Mouse (Mus musculus) midbrain, embryonic 16.5 days (tissue): ENCODE measurements around the gene Usp36. TPM values are rescaled to one million over a fixed set of nuclear protein-coding genes. Genes with fewer than 3 reads are reported as not detected.

Source experiments
- ATAC-seq: fragments of 200-750 bp; cut with Nextera tagmentation; 2 replicates; pipeline ENCODE4 v1.8.0; 2017; ENCODE audit warnings: moderate TSS enrichment
- H3K27ac ChIP-seq: fragments of 300-500 bp; sonication (generic); 2 replicates; pipeline ENCODE4 v1.5.1; 2014; ENCODE audit warnings: mild to moderate bottlenecking, low read length, mixed read lengths
- H3K27me3 ChIP-seq: fragments of 300-500 bp; sonication (generic); 2 replicates; pipeline ENCODE4 v1.6.1; 2014; ENCODE audit warnings: low read depth, low read length, mixed read lengths; ENCODE audit not compliant: control insufficient read depth, insufficient read depth
- H3K36me3 ChIP-seq: fragments of 300-500 bp; sonication (generic); 2 replicates; pipeline ENCODE4 v1.6.1; 2014; ENCODE audit warnings: mild to moderate bottlenecking, low read length, moderate library complexity, mixed read lengths; ENCODE audit not compliant: control insufficient read depth, insufficient read depth
- H3K4me1 ChIP-seq: fragments of 300-500 bp; sonication (generic); 2 replicates; pipeline ENCODE4 v1.6.1; 2014; ENCODE audit warnings: mild to moderate bottlenecking, low read length, mixed read lengths; ENCODE audit not compliant: control insufficient read depth, insufficient read depth
- H3K4me2 ChIP-seq: fragments of 300-500 bp; sonication (generic); 2 replicates; pipeline ENCODE4 v1.6.1; 2014; ENCODE audit warnings: mild to moderate bottlenecking, low read length, mixed read lengths
- H3K4me3 ChIP-seq: fragments of 300-500 bp; sonication (generic); 2 replicates; pipeline ENCODE4 v1.5.1; 2014; ENCODE audit warnings: low read depth, mild to moderate bottlenecking, low read length, moderate library complexity, mixed read lengths
- H3K9ac ChIP-seq: fragments of 300-500 bp; sonication (generic); 2 replicates; pipeline ENCODE4 v1.6.1; 2014; ENCODE audit warnings: low read depth, low read length, mixed read lengths
- H3K9me3 ChIP-seq: fragments of 300-500 bp; sonication (generic); replicated peaks from 2 replicates; pipeline ENCODE4 v1.6.1; 2014; ENCODE audit warnings: mild to moderate bottlenecking, low read length, mixed read lengths; ENCODE audit not compliant: control insufficient read depth, poor library complexity, severe bottlenecking
- WGBS: fragments of 180-500 bp; shearing (Covaris S2); extraction: QIAGEN DNeasy Blood & Tissue Kit; methylation state at CpG from one replicate; pipeline ENCODE4 v1.1.7; 2014; 5-methylcytosine and 5-hydroxymethylcytosine counted together
- polyA plus RNA-seq: library from polyadenylated mRNA; unstranded; fragments of >200 nt; fragmentation: Nextera tagmentation; extraction: Ambion mirVana; gene quantifications from 2 replicates; pipeline ENCODE4 v1.2.1, GENCODE M21; 2015

Gene Usp36
- polyA plus RNA-seq, 1 experiment from 2014 or later: 17.7 TPM

DNA sequence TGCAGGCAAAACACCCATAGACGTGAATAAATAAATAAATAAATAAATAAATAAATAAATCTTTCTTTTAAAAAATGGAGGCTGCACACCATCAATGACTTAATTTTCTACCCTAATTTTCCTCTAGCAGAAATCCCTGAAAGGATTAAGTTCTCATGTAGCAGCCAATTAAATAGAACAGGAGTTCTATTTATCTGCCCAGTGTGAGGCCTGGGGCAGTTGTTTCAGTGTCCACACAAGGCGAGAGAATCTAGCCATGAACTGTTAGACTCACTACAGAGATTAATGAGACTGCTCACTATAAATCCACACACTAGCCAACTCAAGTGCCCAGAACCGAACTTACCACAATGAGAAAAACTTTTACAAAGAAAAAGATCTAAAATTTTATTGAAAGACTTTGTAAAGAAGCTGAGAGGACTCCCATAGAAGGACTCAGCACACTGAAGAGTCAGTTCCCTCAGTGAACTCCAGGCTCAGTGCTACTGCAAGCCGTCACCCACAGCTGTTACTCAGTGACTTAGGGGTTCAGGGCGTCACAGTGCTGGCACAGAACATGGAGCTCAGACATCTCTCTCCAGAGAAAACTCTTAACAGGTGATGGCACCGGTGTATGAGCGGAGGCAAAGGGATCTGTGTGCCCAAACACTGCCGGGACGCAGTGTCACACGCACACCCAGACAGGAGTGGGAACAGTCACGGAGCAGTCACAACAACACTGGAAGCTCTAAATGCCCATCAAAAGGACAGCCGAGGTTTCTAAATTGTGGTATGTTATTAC is 64.8 kb downstream of the Usp36 start:
- Histone ChIP-seq H3K27me3 (no peaks in the 10 kb centered on the region), H3K27ac (no peak overlapping the region), H3K36me3 (no peaks in the 10 kb centered on the region), H3K4me2 (no peak overlapping the region), H3K9ac (no peak overlapping the region), H3K9me3 (no peaks in the 10 kb centered on the region), H3K4me1 (no peaks in the 10 kb centered on the region), H3K4me3 (no peak overlapping the region)
- WGBS: 70% methylated on average over 12 of the region's 12 CpGs
- ATAC-seq: no peak

DNA sequence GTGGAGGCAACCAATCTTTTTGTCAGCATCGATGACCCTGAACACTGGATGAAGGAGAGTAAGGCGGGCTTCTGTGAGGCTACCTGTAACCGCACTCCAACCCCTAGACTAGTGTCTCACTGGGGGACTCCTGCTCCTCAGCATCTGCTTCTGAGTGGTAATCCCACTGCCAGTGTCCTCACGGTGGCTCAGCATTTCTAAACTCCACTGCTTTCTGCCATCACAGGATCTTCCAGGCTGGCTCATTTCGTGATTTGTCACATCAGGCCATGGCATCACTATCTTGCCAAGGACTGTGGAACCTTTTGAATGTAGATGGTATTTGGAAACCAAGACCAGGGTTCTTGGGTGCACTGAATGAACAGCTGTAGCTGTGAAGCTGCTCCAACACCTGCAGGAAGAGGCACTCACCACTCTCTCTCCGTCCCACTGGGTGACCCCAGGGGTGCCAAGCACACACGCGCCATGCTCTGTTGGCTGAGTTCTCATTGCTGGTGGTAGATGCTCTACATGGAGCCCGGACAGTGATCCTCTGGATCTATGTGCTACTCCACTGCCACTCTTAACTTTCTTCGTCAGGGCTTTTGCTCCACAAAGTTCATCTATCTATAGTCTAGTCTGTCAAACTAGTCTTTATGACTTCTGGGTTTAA is 66.5 kb downstream of the Usp36 start:
- WGBS: 88% methylated on average over 10 of the region's 10 CpGs
- H3K27ac ChIP-seq: no peak overlapping the region
- H3K36me3 ChIP-seq: no peaks in the 10 kb centered on the region
- no peaks in the 10 kb centered on the region for H3K4me1 ChIP-seq
- H3K27me3 ChIP-seq: no peaks in the 10 kb centered on the region
- H3K9ac ChIP-seq: no peak overlapping the region
- no peak overlapping the region for H3K4me2 ChIP-seq
- H3K9me3 ChIP-seq: no peaks in the 10 kb centered on the region
- ATAC-seq: no peak
- H3K4me3 ChIP-seq: no peak overlapping the region

DNA sequence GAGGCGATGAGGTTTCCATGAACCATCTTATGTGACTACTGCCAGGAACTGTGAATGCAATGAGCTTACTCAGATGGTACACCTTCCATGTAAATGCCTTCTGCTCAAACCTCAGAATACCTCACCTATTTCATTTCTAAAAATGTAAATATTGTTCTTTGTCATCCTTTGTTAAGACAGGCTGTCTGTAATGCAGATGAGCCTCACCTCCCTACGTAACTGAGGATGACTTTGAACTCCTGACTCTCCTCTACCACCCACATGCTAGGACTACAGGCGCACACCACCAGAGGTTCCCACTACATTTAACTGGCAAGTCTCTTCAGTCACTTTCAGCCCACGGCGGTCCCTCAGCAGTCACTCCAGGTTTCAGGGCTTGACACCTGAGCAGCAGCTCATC is 67.1 kb downstream of the Usp36 start:
- no peak overlapping the region for H3K9ac ChIP-seq
- H3K27me3 ChIP-seq: no peaks in the 10 kb centered on the region
- no peak overlapping the region for H3K27ac ChIP-seq
- no peak for ATAC-seq
- H3K4me2 ChIP-seq: no peak overlapping the region
- no peaks in the 10 kb centered on the region for H3K4me1 ChIP-seq
- 89% methylated on average over 5 of the region's 5 CpGs for WGBS
- H3K4me3 ChIP-seq: no peak overlapping the region
- no peaks in the 10 kb centered on the region for H3K36me3 ChIP-seq
- H3K9me3 ChIP-seq: no peaks in the 10 kb centered on the region

DNA sequence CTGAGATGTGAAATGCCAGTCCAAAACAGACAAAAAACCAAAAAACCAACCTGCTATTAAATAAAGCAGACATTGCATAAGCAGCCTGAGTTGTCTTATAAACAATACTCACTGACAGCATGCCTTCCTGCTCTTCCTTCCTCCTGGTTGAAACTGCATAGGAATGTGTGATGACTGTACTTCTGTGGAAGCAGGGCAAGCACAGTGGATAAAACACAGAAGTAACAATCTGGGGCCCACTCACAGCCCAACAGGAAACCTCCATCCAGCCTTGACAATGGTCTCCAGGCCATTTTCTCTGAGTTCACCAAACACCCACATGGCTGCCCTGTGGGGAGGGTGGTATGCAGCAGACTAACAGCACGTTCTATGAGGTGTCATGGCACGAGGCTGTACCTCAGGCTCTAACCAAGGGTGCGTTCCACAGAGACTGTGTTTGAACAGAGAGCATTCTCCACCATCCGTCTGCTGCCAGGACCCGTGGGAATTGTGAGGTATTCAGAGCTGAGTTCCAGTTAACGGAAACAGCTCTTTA is 67.6 kb downstream of the Usp36 start:
- H3K36me3 ChIP-seq: no peaks in the 10 kb centered on the region
- 57% methylated on average over 6 of the region's 6 CpGs for WGBS
- ATAC-seq: no peak

DNA sequence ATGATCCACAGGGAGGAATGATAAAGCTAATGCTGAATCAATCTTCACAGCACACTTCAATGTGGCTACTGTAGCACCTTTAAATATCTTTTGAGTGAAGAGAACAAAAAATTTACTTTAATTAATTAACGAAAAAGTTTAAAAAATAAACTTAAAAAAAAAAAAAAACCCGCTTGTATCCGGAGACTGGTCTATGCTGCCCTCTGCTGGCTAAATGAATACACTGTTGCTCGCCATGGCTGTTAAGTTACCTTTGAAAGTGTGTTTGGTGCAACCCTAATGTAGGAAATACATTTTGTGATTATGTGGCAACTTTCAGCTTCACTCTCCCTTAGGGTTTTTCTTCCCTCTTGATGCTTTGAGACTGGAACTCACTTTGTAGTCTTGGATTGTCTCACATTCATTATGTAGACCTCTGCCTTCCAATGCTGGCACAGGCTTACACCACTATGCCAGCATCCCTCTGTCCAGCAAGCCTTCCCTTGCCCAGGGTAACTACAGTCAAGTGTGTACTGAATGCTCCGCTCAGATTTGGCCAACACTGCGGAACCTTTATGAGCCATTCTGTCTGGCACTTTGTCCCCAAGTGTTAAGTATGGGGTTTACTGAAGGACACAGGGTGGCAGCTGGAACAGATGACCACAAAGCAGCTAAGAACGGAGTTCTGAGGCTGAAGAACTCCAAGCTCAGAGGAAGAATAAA is 69.3 kb downstream of the Usp36 start:
- H3K27ac ChIP-seq: no peak overlapping the region
- H3K4me1 ChIP-seq: no peaks in the 10 kb centered on the region
- no peak overlapping the region for H3K4me2 ChIP-seq
- H3K4me3 ChIP-seq: no peak overlapping the region
- 22% methylated on average over 7 of the region's 7 CpGs for WGBS
- no peaks in the 10 kb centered on the region for H3K36me3 ChIP-seq
- ATAC-seq: no peak
- no peak overlapping the region for H3K9ac ChIP-seq
- H3K27me3 ChIP-seq: no peaks in the 10 kb centered on the region
- H3K9me3 ChIP-seq: no peaks in the 10 kb centered on the region

More for the DNA sequence above, 67.6 kb downstream of the Usp36 start:
- H3K27me3 ChIP-seq: no peaks in the 10 kb centered on the region
- no peaks in the 10 kb centered on the region for H3K9me3 ChIP-seq
- H3K27ac ChIP-seq: no peak overlapping the region
- no peak overlapping the region for H3K4me2 ChIP-seq
- H3K9ac ChIP-seq: no peak overlapping the region
- H3K4me3 ChIP-seq: no peak overlapping the region
- H3K4me1 ChIP-seq: no peaks in the 10 kb centered on the region

DNA sequence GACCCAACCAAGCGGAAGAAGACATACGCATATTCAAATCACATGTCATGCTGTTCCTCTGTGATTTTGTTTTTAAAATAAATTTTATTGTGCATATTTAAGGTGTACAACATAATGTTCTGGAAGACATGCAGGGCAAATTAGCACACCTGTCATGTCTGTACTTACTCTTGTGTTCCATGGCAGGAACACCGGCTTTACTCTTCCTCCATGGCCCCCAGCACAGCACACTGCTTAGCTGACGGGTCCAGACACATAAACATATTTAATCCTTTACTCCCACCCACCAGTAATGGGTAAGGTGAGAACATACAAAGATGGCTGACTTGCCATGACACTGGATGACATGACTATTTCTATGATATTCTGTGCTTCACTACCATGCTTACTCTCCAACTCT is 71.0 kb downstream of the Usp36 start:
- 85% methylated on average over 4 of the region's 4 CpGs for WGBS
- no peak overlapping the region for H3K4me3 ChIP-seq

DNA sequence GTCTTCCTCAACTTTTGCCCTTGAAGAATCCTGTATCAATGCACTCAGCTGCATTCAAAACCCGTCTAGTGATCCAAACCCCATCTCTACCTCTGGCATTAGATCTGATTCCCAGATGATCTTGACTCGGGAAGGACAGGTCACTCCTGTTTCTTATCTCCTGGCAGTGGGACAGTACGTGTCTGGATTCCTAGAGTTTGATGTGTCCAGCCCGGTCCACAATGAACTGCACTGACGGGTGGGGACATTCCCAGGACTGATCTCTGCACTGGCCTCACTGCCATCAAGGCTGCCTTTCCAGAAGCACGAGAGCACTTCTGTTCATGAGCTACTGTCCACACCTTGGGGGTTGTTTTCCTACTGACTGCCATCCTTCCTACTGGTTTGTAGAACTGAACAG is 73.6 kb downstream of the Usp36 start:
- 92% methylated on average over 6 of the region's 6 CpGs for WGBS
- Histone ChIP-seq H3K4me3 (no peak overlapping the region), H3K36me3 (no peaks in the 10 kb centered on the region), H3K9me3 (no peaks in the 10 kb centered on the region), H3K27me3 (no peaks in the 10 kb centered on the region), H3K9ac (no peak overlapping the region), H3K4me2 (no peak overlapping the region), H3K27ac (no peak overlapping the region), H3K4me1 (peaks cover 10% of the 10 kb centered on the region)
- no peak for ATAC-seq

More for the DNA sequence above, 71.0 kb downstream of the Usp36 start:
- H3K4me1 ChIP-seq: no peaks in the 10 kb centered on the region
- H3K27ac ChIP-seq: no peak overlapping the region
- no peak overlapping the region for H3K9ac ChIP-seq
- no peaks in the 10 kb centered on the region for H3K9me3 ChIP-seq
- no peak for ATAC-seq
- no peaks in the 10 kb centered on the region for H3K27me3 ChIP-seq
- no peak overlapping the region for H3K4me2 ChIP-seq
- H3K36me3 ChIP-seq: no peaks in the 10 kb centered on the region

DNA sequence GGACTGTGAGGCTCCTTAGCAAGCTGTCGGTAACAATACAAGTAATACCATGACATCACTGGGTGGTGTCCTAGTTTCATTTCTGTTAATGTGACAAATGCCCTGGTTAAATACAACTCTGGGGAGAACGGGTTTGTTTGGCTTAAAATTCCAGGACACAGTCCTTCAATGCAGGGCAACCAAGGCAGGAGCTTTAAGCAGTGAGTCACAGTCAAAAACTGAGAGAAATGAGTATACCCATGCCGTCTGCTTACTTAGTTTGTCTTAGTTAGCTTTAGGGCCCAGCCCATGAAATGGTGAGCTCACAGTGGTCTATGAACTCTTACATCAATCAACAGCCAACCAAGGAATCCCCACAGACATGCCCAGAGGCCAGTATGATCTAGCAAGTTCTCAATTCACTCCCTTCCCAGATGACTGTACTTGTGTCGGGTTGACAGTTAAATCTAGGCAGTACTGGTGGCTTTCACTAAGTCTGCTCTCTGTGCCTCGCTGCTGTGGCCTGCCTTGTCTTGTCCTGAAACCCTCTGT is 74.1 kb downstream of the Usp36 start:
- H3K4me2 ChIP-seq: no peak overlapping the region
- no peak for ATAC-seq
- H3K27ac ChIP-seq: no peak overlapping the region
- no peaks in the 10 kb centered on the region for H3K27me3 ChIP-seq
- 84% methylated on average over 5 of the region's 5 CpGs for WGBS
- H3K36me3 ChIP-seq: no peaks in the 10 kb centered on the region
- no peaks in the 10 kb centered on the region for H3K9me3 ChIP-seq
- no peak overlapping the region for H3K4me3 ChIP-seq
- H3K4me1 ChIP-seq: peaks cover 10% of the 10 kb centered on the region
- no peak overlapping the region for H3K9ac ChIP-seq
